Mouse (Mus musculus) forebrain, postnatal 0 days (tissue): ENCODE data around the gene Cd300ld3. TPM values are rescaled to one million over a fixed set of nuclear protein-coding genes. Genes with fewer than 3 reads are reported as not detected.

Experiments used
- ATAC-seq: fragments of 200-750 bp; cut with Nextera tagmentation; 2 replicates; pipeline ENCODE4 v1.8.0; 2017; ENCODE audit warnings: mild to moderate bottlenecking, moderate library complexity
- DNase-seq: peaks from one replicate; pipeline ENCODE4 v3.0.0-alpha.2; 2015
- H3K27ac ChIP-seq: fragments of 300-500 bp; sonication (generic); 2 replicates; pipeline ENCODE4 v1.5.1; 2014; ENCODE audit warnings: low read depth, mild to moderate bottlenecking, antibody characterized with exemption, low read length, moderate library complexity, mixed read lengths
- H3K27me3 ChIP-seq: fragments of 300-500 bp; sonication (generic); 2 replicates; pipeline ENCODE4 v1.6.1; 2014; ENCODE audit warnings: mild to moderate bottlenecking, low read length, mixed read lengths; ENCODE audit not compliant: insufficient read depth
- H3K36me3 ChIP-seq: fragments of 300-500 bp; sonication (generic); 2 replicates; pipeline ENCODE4 v1.6.1; 2014; ENCODE audit warnings: mild to moderate bottlenecking, moderate library complexity; ENCODE audit not compliant: insufficient read depth
- H3K4me1 ChIP-seq: fragments of 300-500 bp; sonication (generic); 2 replicates; pipeline ENCODE4 v1.6.1; 2014; ENCODE audit warnings: antibody characterized with exemption; ENCODE audit not compliant: insufficient read depth
- H3K4me2 ChIP-seq: fragments of 300-500 bp; sonication (generic); 2 replicates; pipeline ENCODE4 v1.6.1; 2014; ENCODE audit warnings: low read depth, mild to moderate bottlenecking, moderate library complexity
- H3K4me3 ChIP-seq: fragments of 300-500 bp; sonication (generic); 2 replicates; pipeline ENCODE4 v1.5.1; 2014; ENCODE audit warnings: low read depth, low read length, mixed read lengths
- H3K9ac ChIP-seq: fragments of 300-500 bp; sonication (generic); 2 replicates; pipeline ENCODE4 v1.6.1; 2014; ENCODE audit warnings: mild to moderate bottlenecking
- H3K9me3 ChIP-seq: fragments of 300-500 bp; sonication (generic); 2 replicates; pipeline ENCODE4 v1.6.1; 2016; ENCODE audit warnings: low read length
- CTCF ChIP-seq: sonication (generic); IDR thresholded peaks from 2 replicates; pipeline ENCODE4 v1.5.1; 2016; ENCODE audit warnings: antibody characterized with exemption, control low read depth, low read depth
- WGBS: fragments of 180-500 bp; shearing (Covaris S2); extraction: QIAGEN DNeasy Blood & Tissue Kit; methylation state at CpG from one replicate; pipeline ENCODE4 v1.1.7; 2014; 5-methylcytosine and 5-hydroxymethylcytosine counted together
- polyA plus RNA-seq: library from polyadenylated mRNA; unstranded; fragments of >200 nt; fragmentation: Nextera tagmentation; extraction: Ambion mirVana; gene quantifications from 2 replicates; pipeline ENCODE4 v1.2.1, GENCODE M21; 2015
- total RNA-seq: library from RNA; depleted of rRNA; stranded (reverse); fragments of >200 nt; gene quantifications from 2 replicates; pipeline ENCODE4 v1.2.3, GENCODE M21; 2014; rRNA removed

The Cd300ld3 gene
- not detected in 2 replicates for total RNA-seq
- not detected in 2 replicates for polyA plus RNA-seq

DNA sequence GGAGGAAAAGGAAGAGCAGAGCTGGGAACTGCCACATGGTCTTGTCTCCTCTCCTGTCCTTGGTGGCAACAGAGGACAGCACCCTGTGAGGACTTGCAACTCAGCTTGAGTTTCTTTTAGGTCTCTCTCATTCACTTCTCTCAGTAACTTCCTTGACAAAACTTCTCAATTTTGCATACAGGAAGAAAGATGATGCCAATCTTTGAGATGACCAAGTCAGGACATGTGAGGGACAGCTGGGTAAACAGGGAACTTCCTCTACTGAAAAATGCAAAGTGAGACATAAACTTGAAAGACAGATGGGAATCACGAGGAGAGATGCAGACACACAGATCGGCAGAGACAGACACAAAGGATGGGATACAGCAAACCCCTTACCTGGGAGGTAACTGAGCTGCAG lies at the start of gene Cd300ld3:
Cd300ld3 (minus strand) TSS at position 151 of the 400 bp plus-strand sequence.
- Histone ChIP-seq H3K4me3 (no peak within 1 kb of the TSS), H3K9me3 (no peaks in the 10 kb centered on the region), H3K4me2 (no peak within 1 kb of the TSS), H3K27ac (no peak within 1 kb of the TSS), H3K36me3 (no peaks in the 10 kb centered on the region), H3K4me1 (no peaks in the 10 kb centered on the region), H3K27me3 (0 out of 2 replicates have a peak, but pooled peaks cover 3% of the 10 kb centered on the region), H3K9ac (no peak within 1 kb of the TSS)
- no peak for ATAC-seq
- DNase-seq = no peak
- WGBS = 82% methylated on average over 2 of the region's 2 CpGs
- TF ChIP-seq CTCF = no peak

DNA sequence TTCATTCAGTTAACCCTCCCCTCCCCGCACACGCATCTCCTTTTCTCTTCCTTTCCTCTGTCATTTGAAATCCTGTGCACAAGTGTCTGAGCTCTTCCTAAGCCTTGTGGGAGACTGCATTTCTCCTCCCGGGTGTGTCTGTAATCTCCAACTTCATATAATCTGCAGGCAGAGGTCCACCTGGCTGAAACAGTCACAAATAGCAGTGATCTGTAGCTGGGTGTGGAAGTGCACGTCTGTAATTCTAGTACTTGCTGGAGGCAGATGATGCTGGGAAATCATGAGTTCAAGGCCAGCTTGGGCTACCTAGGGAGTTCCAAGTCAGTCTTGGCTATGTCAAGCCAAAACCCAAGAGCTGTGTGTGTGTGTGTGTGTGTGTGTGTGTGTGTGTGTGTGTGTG lies 43.9 kb upstream of the Cd300ld3 start:
- Histone ChIP-seq H3K4me3 (peak overlapping the region; percentile 22; the same call in 1 of the 2 replicates), H3K4me1 (peaks cover 4% of the 10 kb centered on the region; the same call in 1 of the 2 replicates), H3K4me2 (peak overlapping the region; percentile 47), H3K36me3 (no peaks in the 10 kb centered on the region), H3K27ac (no peak overlapping the region), H3K27me3 (peaks cover 13% of the 10 kb centered on the region), H3K9me3 (no peaks in the 10 kb centered on the region), H3K9ac (no peak overlapping the region)
- DNase-seq (no peak), ATAC-seq (no peak)
- WGBS = 15% methylated on average over 4 of the region's 4 CpGs
- no peak for TF ChIP-seq CTCF

- Histone ChIP-seq H3K9ac (0 out of 2 replicates have a peak within 1 kb of the TSS, but pooled peaks have one; percentile 18), H3K27ac (no peak within 1 kb of the TSS), H3K27me3 (peaks cover 13% of the 10 kb centered on the region), H3K9me3 (no peaks in the 10 kb centered on the region), H3K36me3 (no peaks in the 10 kb centered on the region), H3K4me3 (peak within 1 kb of the TSS; percentile 22), H3K4me1 (peaks cover 4% of the 10 kb centered on the region; the same call in 1 of the 2 replicates), H3K4me2 (peak within 1 kb of the TSS; percentile 47)
- no peak for DNase-seq
- WGBS = under 1% methylated on average over 36 of the region's 36 CpGs
- ATAC-seq = no peak
- TF ChIP-seq CTCF = no peak
Measured at GRCm38 (mm10) chr11:115091362-115091901, 43.2 kb upstream of the Cd300ld3 start, which contains the start of gene Rab37. Gene Rab37, plus strand, starts transcription at chr11:115091431.

- peak; percentile 51 for TF ChIP-seq CTCF
- no peak for ATAC-seq
Measured at GRCm38 (mm10) chr11:115089853-115090252, 41.6 kb upstream of the Cd300ld3 start.

DNA sequence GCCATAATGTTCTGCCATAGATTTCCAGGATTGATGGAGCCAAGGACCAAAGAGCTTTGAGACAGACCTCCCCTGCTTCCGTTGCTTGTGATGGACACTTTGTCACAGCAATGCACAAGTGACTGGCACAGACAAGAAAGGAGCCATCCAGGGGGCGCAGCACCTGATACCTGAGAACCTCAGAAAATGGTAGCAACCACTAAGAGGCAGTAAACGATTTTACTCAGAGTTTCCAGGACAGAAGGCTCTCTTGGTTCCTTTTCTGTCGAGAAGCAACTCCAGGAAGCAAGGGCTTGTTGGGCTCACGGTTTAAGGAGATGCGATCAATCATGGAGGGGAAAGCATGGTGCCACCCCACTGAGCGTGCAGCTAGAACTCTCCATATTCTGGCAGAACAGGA lies 38.0 kb upstream of the Cd300ld3 start:
- H3K9ac ChIP-seq = no peak overlapping the region

More at GRCm38 (mm10) chr11:115089853-115090252, 41.6 kb upstream of the Cd300ld3 start:
- no peak overlapping the region for H3K9ac ChIP-seq
- DNase-seq = no peak
- H3K4me2 ChIP-seq = no peak overlapping the region
- H3K36me3 ChIP-seq = no peaks in the 10 kb centered on the region
- no peak overlapping the region for H3K4me3 ChIP-seq
- peaks cover 4% of the 10 kb centered on the region; the same call in 1 of the 2 replicates for H3K4me1 ChIP-seq
- peaks cover 13% of the 10 kb centered on the region for H3K27me3 ChIP-seq
- no peaks in the 10 kb centered on the region for H3K9me3 ChIP-seq
- no peak overlapping the region for H3K27ac ChIP-seq
- 69% methylated on average over 6 of the region's 6 CpGs for WGBS

DNA sequence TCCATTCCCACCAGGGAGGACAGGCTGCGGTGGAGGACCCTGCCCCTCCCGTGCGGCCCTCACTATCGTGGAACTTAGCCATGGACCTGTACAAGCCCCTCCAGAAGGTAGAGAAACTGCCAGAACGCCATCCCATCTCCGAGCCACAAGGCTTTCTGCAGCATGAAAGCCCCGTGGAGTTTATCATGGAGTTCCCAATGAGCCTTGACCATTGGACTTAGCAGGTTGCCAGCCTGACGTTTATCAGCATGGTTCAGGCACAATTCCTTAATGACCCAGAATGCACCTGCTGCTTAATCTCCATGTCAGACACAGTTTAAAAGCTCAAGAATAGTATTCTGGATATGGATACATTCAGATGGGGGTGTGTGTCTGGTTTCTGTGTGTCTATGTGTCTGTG lies 36.9 kb upstream of the Cd300ld3 start:
- ATAC-seq (no peak), DNase-seq (no peak)
- no peaks in the 10 kb centered on the region; the same call in 1 of the 2 replicates for H3K27me3 ChIP-seq
- H3K4me1 ChIP-seq = no peaks in the 10 kb centered on the region
- no peak overlapping the region for H3K27ac ChIP-seq
- no peak for TF ChIP-seq CTCF
- no peak overlapping the region for H3K4me2 ChIP-seq
- WGBS = 48% methylated on average over 8 of the region's 8 CpGs
- H3K4me3 ChIP-seq = no peak overlapping the region
- H3K9ac ChIP-seq = no peak overlapping the region
- H3K36me3 ChIP-seq = no peaks in the 10 kb centered on the region
- no peaks in the 10 kb centered on the region for H3K9me3 ChIP-seq

More for the DNA sequence above, 38.0 kb upstream of the Cd300ld3 start:
- no peak for DNase-seq
- Histone ChIP-seq H3K27ac (no peak overlapping the region), H3K9me3 (no peaks in the 10 kb centered on the region), H3K4me2 (no peak overlapping the region), H3K36me3 (no peaks in the 10 kb centered on the region), H3K4me3 (no peak overlapping the region), H3K27me3 (peaks cover 3% of the 10 kb centered on the region; the same call in 1 of the 2 replicates), H3K4me1 (no peaks in the 10 kb centered on the region; the same call in 1 of the 2 replicates)
- no peak for TF ChIP-seq CTCF
- ATAC-seq = no peak
- 69% methylated on average over 7 of the region's 7 CpGs for WGBS

DNA sequence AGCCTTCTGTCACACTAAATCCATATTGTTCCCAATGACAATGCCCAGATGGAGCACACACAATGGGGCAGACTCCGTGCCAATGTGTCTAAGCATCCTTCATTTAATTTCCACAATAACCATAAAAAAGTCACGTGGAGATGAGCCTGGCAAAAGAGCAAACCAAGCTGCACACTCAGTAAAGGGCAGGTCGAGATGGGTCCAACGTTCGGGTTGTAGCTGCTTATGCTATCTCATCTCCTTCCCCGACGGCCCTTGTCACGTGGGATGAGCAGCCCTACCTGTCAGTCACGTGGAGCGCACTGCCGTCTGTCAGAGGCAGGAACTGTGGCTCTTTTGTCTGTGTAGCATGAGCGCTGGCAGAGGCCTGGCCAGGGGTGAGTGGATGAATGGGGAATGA lies 36.4 kb upstream of the Cd300ld3 start:
- Histone ChIP-seq H3K27me3 (no peaks in the 10 kb centered on the region; the same call in 1 of the 2 replicates), H3K4me2 (no peak overlapping the region), H3K4me1 (no peaks in the 10 kb centered on the region), H3K9ac (no peak overlapping the region), H3K4me3 (no peak overlapping the region), H3K36me3 (no peaks in the 10 kb centered on the region), H3K9me3 (no peaks in the 10 kb centered on the region), H3K27ac (no peak overlapping the region)
- no peak for TF ChIP-seq CTCF
- DNase-seq = no peak
- no peak for ATAC-seq
- 20% methylated on average over 12 of the region's 12 CpGs for WGBS
